Mouse (Mus musculus) heart, postnatal 36 days (tissue): ENCODE measurements around the gene Pdia6. TPM values are rescaled to one million over a fixed set of nuclear protein-coding genes. Genes with fewer than 3 reads are reported as not detected.

Source experiments
- DNase-seq, 2 experiments: peaks; one replicate each; pipeline ENCODE4 v3.0.0; 2021 to 2022
- intact Hi-C: fragments of 180-260 bp; cut with DNase I; formaldehyde crosslinking; loops from one replicate; pipeline ENCODE4 v1.15.1; 2025
- total RNA-seq, 2 experiments: library from RNA; stranded (reverse); gene quantifications; 2 replicates each; pipeline ENCODE4 v1.2.3; 2021

The Pdia6 gene
- total RNA-seq, 2 experiments from 2014 or later = 98.3 to 112 TPM

- intact Hi-C loops = no loop called here
- no peak for DNase-seq
Observed at GRCm38 (mm10) chr12:17333459-17333858, 67.1 kb downstream of the Pdia6 start.

Other genes with a start within 250 kb of the Pdia6 start
- gene Kcnf1, start 89.7 kb upstream of the Pdia6 start, total RNA-seq = not detected
- gene Atp6v1c2, start 62.8 kb downstream of the Pdia6 start, total RNA-seq = not detected
- gene Nol10, start 81.9 kb downstream of the Pdia6 start, total RNA-seq = 1 to 10 TPM; 6.8 to 7.8 TPM